Mouse (Mus musculus) lung, postnatal 0 days (tissue): ENCODE results near the gene Net1.

Experiments used
- CTCF ChIP-seq: IDR thresholded peaks from 2 replicates; pipeline ENCODE4 v1.5.1; 2016; ENCODE audit warnings: antibody characterized with exemption, mild to moderate bottlenecking
- EP300 ChIP-seq: IDR thresholded peaks from 2 replicates; pipeline ENCODE4 v1.6.1; 2016; ENCODE audit warnings: antibody characterized with exemption, mild to moderate bottlenecking, control low read depth

DNA sequence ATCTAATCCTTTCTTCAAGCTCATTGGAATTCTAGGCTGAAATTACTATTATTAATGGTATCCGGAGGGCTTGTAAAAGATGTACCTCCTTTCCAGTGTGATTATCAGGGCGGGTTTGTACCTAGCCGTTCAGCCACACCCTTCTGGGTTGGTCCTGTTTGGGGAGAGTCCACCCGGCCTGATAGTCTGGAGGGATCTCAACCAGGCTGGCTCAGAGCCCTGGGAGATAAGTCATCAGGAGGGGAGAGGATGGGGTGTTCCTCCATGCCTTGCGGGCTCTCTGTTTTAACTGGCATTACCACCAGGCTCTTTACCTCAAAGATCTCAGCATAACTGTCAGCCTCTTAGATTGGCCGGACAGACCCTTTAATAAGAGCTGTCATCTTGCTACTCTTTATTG, 50.9 kb downstream of the Net1 start:
- no peak for TF ChIP-seq EP300
- no peak for TF ChIP-seq CTCF
